In genomic region chr9:83386264-83386855, GRCm38 (mm10) we compare ENCODE assay signal across 21 mouse cellular contexts. TPM values are rescaled to one million over a fixed set of nuclear protein-coding genes. Genes with fewer than 3 reads are reported as not detected.
A peak's percentile ranks its signal among the peaks of the same experiment; 100 is the strongest.
DNase-seq lines count a peak whose midpoint lies in the region; ATAC-seq and TF ChIP-seq lines count a peak whose summit lies in the region.
"Had no signal": no experiment of that assay in that cellular context is flagged by ENCODE, and none has a peak within 500 bp of the region (broad histone marks: within the 10 kb centered on the region; RNA-seq: fewer than 3 reads in every experiment).

No protein-coding gene starts in this region.

- H3K27me3 ChIP-seq in embryonic facial prominence, embryonic 12.5 days, result no peaks in the 10 kb centered on the region
- H3K27me3 ChIP-seq in embryonic facial prominence, embryonic 10.5 days (replicated peaks; ENCODE audit: low read depth, poor library complexity, severe bottlenecking), result no peaks in the 10 kb centered on the region
- no peaks in the 10 kb centered on the region for H3K27me3 ChIP-seq in hindbrain, embryonic 14.5 days (ENCODE audit: control insufficient read depth, insufficient read depth, low read length)
- H3K27me3 ChIP-seq in neural tube, embryonic 14.5 days (ENCODE audit: control insufficient read depth, insufficient read depth, low read length), result no peaks in the 10 kb centered on the region
- H3K27me3 ChIP-seq in intestine, postnatal 0 days (replicated peaks; ENCODE audit: control insufficient read depth, insufficient read depth, low read length), result no peaks in the 10 kb centered on the region
- H3K27me3 ChIP-seq: liver, embryonic 12.5 days; stomach, embryonic 15.5 days had no signal

- no peaks in the 10 kb centered on the region for H3K36me3 ChIP-seq in embryonic facial prominence, embryonic 12.5 days
- H3K36me3 ChIP-seq in embryonic facial prominence, embryonic 10.5 days (replicated peaks), result no peaks in the 10 kb centered on the region
- no peaks in the 10 kb centered on the region for H3K36me3 ChIP-seq in hindbrain, embryonic 14.5 days (replicated peaks; ENCODE audit: control insufficient read depth, insufficient read depth)
- H3K36me3 ChIP-seq in neural tube, embryonic 14.5 days (ENCODE audit: control insufficient read depth, insufficient read depth, low read length), result no peaks in the 10 kb centered on the region
- H3K36me3 ChIP-seq in intestine, postnatal 0 days (ENCODE audit: control insufficient read depth, insufficient read depth), result no peaks in the 10 kb centered on the region
- H3K36me3 ChIP-seq: liver, embryonic 12.5 days; stomach, embryonic 15.5 days had no signal

- no peak for DNase-seq in embryonic facial prominence, embryonic 10.5 days (ENCODE audit: low spot score)
- DNase-seq in layer of hippocampus, adult 2 months (ENCODE audit: low spot score in 2 of 2), result no peak
- no peak for DNase-seq in layer of hippocampus, postnatal 25 days (ENCODE audit: extremely low spot score in 1 of 2, low spot score in 1 of 2)
- no peak for DNase-seq in hindbrain, embryonic 14.5 days (ENCODE audit: low spot score)
- no peak for DNase-seq in spleen, adult 12 weeks (ENCODE audit: low spot score)
- DNase-seq: cerebellum, adult 9-11 months; gastrocnemius, postnatal 14 days; heart, adult 2 months; kidney, postnatal 10 days; lung, embryonic 14.5 days; lung, postnatal 4 days; thymus, postnatal 25 days had no signal

- H3K4me3 ChIP-seq in embryonic facial prominence, embryonic 12.5 days, result no peak overlapping the region
- H3K4me3 ChIP-seq in embryonic facial prominence, embryonic 10.5 days, result no peak overlapping the region
- H3K4me3 ChIP-seq in layer of hippocampus, adult 2 months, result no peak overlapping the region
- no peak overlapping the region for H3K4me3 ChIP-seq in hindbrain, embryonic 14.5 days (replicated peaks; ENCODE audit: low read length)
- H3K4me3 ChIP-seq in neural tube, embryonic 14.5 days (ENCODE audit: low read depth, low read length), result no peak overlapping the region
- no peak overlapping the region for H3K4me3 ChIP-seq in intestine, postnatal 0 days (ENCODE audit: low read depth, low read length)
- H3K4me3 ChIP-seq: erythroblast, embryonic 14.5 days; heart, adult 2 months; liver, embryonic 12.5 days; stomach, embryonic 15.5 days had no signal

- H3K27ac ChIP-seq in embryonic facial prominence, embryonic 12.5 days, result no peak overlapping the region
- no peak overlapping the region for H3K27ac ChIP-seq in embryonic facial prominence, embryonic 10.5 days (replicated peaks)
- H3K27ac ChIP-seq in layer of hippocampus, adult 2 months, result peak overlapping the region; percentile 36; the same call in 1 of the 2 replicates
- no peak overlapping the region for H3K27ac ChIP-seq in hindbrain, embryonic 14.5 days
- no peak overlapping the region for H3K27ac ChIP-seq in neural tube, embryonic 14.5 days (ENCODE audit: low read depth, low read length)
- no peak overlapping the region for H3K27ac ChIP-seq in intestine, postnatal 0 days (ENCODE audit: low read depth, low read length)
- H3K27ac ChIP-seq: heart, adult 2 months; liver, embryonic 12.5 days; stomach, embryonic 15.5 days had no signal

- no peak overlapping the region for H3K9ac ChIP-seq in embryonic facial prominence, embryonic 12.5 days
- no peak overlapping the region for H3K9ac ChIP-seq in hindbrain, embryonic 14.5 days
- H3K9ac ChIP-seq in neural tube, embryonic 14.5 days (replicated peaks; ENCODE audit: low read depth, low read length), result no peak overlapping the region
- H3K9ac ChIP-seq in intestine, postnatal 0 days (ENCODE audit: low read depth, low read length), result no peak overlapping the region
- H3K9ac ChIP-seq: liver, embryonic 12.5 days; lung, embryonic 14.5 days; stomach, embryonic 15.5 days had no signal

- 84% methylated on average over 5 of the region's 5 CpGs for WGBS in embryonic facial prominence, embryonic 12.5 days
- 84% methylated on average over 5 of the region's 5 CpGs for WGBS in embryonic facial prominence, embryonic 10.5 days
- WGBS in hindbrain, embryonic 14.5 days, result 83% methylated on average over 5 of the region's 5 CpGs
- WGBS in neural tube, embryonic 14.5 days, result 81% methylated on average over 5 of the region's 5 CpGs
- 87% methylated on average over 5 of the region's 5 CpGs for WGBS in intestine, postnatal 0 days

- peak; percentile 67 for ATAC-seq in embryonic facial prominence, embryonic 12.5 days (ENCODE audit: insufficient number of reproducible peaks, insufficient read depth, low FRiP score, low TSS enrichment)
- peak; percentile 47; the same call in 1 of the 2 replicates for ATAC-seq in hindbrain, embryonic 14.5 days (ENCODE audit: low FRiP score)
- ATAC-seq in neural tube, embryonic 14.5 days (ENCODE audit: low read depth), result peak; percentile 31
- no peak for ATAC-seq in intestine, postnatal 0 days
- ATAC-seq: CD4-positive, CD25-positive, alpha-beta regulatory T cell, adult 4 months; inflammation-experienced regulatory T-cells, adult 6 months; liver, embryonic 12.5 days had no signal

- H3K4me1 ChIP-seq in embryonic facial prominence, embryonic 12.5 days, result peaks cover 3% of the 10 kb centered on the region; the same call in 1 of the 2 replicates
- no peaks in the 10 kb centered on the region; the same call in 1 of the 2 replicates for H3K4me1 ChIP-seq in embryonic facial prominence, embryonic 10.5 days
- peaks cover 10% of the 10 kb centered on the region; the same call in 1 of the 2 replicates for H3K4me1 ChIP-seq in hindbrain, embryonic 14.5 days (replicated peaks; ENCODE audit: control insufficient read depth, insufficient read depth, low read length)
- no peaks in the 10 kb centered on the region for H3K4me1 ChIP-seq in neural tube, embryonic 14.5 days (ENCODE audit: control insufficient read depth, insufficient read depth, low read length)
- H3K4me1 ChIP-seq in intestine, postnatal 0 days (replicated peaks; ENCODE audit: control insufficient read depth, insufficient read depth, low read length), result no peaks in the 10 kb centered on the region
- H3K4me1 ChIP-seq: liver, embryonic 12.5 days; stomach, embryonic 15.5 days had no signal

- no peaks in the 10 kb centered on the region for H3K9me3 ChIP-seq in embryonic facial prominence, embryonic 12.5 days
- H3K9me3 ChIP-seq in embryonic facial prominence, embryonic 10.5 days, result no peaks in the 10 kb centered on the region
- no peaks in the 10 kb centered on the region for H3K9me3 ChIP-seq in hindbrain, embryonic 14.5 days (ENCODE audit: control insufficient read depth, low read length)
- no peaks in the 10 kb centered on the region for H3K9me3 ChIP-seq in neural tube, embryonic 14.5 days (ENCODE audit: control insufficient read depth, low read length)
- H3K9me3 ChIP-seq in intestine, postnatal 0 days (ENCODE audit: control insufficient read depth), result no peaks in the 10 kb centered on the region
- H3K9me3 ChIP-seq: liver, embryonic 12.5 days; stomach, embryonic 15.5 days had no signal

- H3K4me2 ChIP-seq in embryonic facial prominence, embryonic 12.5 days (replicated peaks), result no peak overlapping the region
- H3K4me2 ChIP-seq in hindbrain, embryonic 14.5 days (replicated peaks), result no peak overlapping the region
- no peak overlapping the region for H3K4me2 ChIP-seq in neural tube, embryonic 14.5 days (ENCODE audit: low read depth, low read length)
- no peak overlapping the region for H3K4me2 ChIP-seq in intestine, postnatal 0 days (replicated peaks; ENCODE audit: low read depth)
- H3K4me2 ChIP-seq: liver, embryonic 12.5 days; lung, embryonic 14.5 days; stomach, embryonic 15.5 days had no signal

- TF ChIP-seq CTCF in layer of hippocampus, adult 2 months (conservative IDR thresholded peaks at IDR 0.05), result no peak
- no peak for TF ChIP-seq CTCF in intestine, postnatal 0 days (IDR thresholded peaks at IDR 0.05; ENCODE audit: low read depth)

RNA-seq across cellular contexts. Expression of gene Lca5, which starts 54.6 kb away (rescaled TPM):
- 21.0 and 23.9 TPM in 2 replicates for polyA plus RNA-seq in embryonic facial prominence, embryonic 12.5 days (2016; fragmentation: Nextera tagmentation; extraction: Ambion mirVana)
- 17.9 and 18.1 TPM in 2 replicates for polyA plus RNA-seq in embryonic facial prominence, embryonic 10.5 days (2016; fragmentation: Nextera tagmentation; extraction: Ambion mirVana)
- 10 to 100 TPM; 16.8 to 20.6 TPM for total RNA-seq in layer of hippocampus, adult 2 months (2021)
- 10 to 100 TPM; 12.8 to 13.5 TPM for total RNA-seq in layer of hippocampus, postnatal 25 days (2021)
- 18.4 and 19.6 TPM in 2 replicates for polyA plus RNA-seq in hindbrain, embryonic 14.5 days (2014; fragmentation: Nextera tagmentation; extraction: Ambion mirVana)
- 19.5 and 23.5 TPM in 2 replicates for polyA plus RNA-seq in neural tube, embryonic 14.5 days (2014; fragmentation: Nextera tagmentation; extraction: Ambion mirVana)
- polyA plus RNA-seq in intestine, postnatal 0 days (2015; fragmentation: Nextera tagmentation; extraction: Ambion mirVana), result 2.9 and 5.7 TPM in 2 replicates
- total RNA-seq: MEL had no signal
- polyA plus RNA-seq: erythroblast, embryonic 14.5 days had no signal
